Mouse (Mus musculus) urinary bladder, postnatal 36 days (tissue): ENCODE data around the gene Dtnb.
A peak's percentile ranks its signal among the peaks of the same experiment; 100 is the strongest.

ENCODE experiments used
- DNase-seq, 2 experiments: peaks; one replicate each; pipeline ENCODE4 v3.0.0; 2022; ENCODE audit warnings: low spot score in 2 of 2, mixed read lengths in 1 of 2

Gene Dtnb

DNA sequence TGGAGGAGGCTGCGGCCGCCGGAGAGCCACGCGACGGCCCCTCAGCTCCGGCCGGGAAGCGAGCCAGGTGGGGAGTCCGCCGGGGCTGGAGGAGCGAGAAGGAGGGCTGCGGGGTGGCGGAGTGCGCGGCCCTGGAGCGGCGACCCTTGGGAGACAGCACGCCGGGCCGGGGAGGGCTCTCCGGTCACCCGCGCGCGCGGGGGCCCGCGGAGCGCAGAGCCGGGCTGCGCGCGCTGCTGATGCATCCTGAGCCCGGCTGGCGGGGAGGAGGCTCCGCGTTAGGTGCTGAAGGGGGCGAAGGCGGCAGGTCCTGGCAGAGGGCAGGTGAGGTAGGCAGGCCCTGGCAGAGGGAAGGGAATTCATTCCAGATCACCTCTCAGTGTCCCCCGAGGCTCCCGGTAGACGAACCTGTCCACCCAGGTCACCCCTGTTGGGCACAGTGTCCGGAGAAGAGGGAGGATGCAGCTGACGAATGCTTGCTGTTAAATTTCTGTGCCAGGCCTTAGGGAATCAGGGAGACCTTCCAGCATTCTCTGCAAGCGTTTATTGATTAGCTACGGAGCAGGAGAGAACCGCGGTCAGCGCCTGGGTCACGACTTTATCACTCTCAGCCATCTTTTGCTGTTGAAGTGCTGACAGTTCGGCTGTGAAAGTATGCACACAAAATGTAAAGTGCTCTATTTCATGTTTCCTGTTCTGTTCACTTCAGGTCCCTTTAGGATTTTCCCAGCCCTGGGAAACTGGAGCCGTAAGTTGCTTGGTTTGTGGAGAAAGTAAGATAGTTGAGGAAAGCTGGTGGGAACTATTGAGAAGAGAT, 608 bp downstream of the Dtnb start:
- DNase-seq: peak; percentile 40 to 48

- no peak for DNase-seq
Observed at GRCm38 (mm10) chr12:3573410-3573809, 1.2 kb downstream of the Dtnb start.

DNA sequence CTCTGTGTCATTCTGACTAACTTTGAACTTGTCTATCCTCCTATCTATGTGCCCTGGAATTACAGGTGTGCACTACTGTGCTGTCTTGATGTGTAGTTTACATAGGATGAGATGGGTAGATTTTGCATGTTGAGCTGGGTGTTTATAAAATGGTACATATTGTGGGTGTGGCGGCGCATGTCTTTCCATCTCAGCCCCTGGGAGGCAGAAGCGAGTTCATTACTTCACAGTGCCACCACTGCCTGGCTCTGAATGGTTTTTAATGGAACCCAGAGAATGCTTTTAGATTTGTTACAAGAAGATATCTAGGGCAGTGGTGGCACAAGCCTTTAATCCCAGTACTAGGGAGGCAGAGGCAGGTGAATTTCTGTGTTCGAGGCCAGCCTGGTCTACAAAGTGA, 2.5 kb downstream of the Dtnb start:
- DNase-seq: no peak

DNA sequence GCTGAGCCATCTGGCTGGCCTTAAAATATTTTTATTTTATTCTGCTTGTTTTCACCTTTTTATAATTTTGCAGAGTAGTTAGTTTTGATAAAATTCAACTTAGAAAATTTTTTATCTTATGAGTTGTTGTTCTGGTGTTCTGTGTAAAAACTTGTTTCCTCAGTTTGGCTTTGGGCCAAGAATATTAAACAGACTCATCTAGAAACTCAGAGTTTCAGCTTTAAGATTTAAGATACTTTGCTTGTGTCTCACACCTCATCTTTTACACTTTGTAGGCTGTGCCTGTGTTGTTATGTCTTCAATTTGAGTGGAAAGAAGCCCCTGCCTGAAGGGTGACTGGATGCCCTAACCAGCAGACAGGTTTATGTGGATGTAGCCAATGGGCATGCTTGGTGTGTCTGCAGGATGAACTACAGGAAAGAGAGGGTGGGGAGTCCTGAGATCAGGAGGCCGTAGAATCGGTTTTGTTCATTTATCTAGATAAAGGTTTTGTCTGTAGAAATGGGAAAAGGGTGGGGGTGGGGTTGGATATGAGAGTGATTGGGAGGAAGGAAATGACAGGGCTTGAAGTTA, 7.9 kb downstream of the Dtnb start:
- DNase-seq: no peak

DNA sequence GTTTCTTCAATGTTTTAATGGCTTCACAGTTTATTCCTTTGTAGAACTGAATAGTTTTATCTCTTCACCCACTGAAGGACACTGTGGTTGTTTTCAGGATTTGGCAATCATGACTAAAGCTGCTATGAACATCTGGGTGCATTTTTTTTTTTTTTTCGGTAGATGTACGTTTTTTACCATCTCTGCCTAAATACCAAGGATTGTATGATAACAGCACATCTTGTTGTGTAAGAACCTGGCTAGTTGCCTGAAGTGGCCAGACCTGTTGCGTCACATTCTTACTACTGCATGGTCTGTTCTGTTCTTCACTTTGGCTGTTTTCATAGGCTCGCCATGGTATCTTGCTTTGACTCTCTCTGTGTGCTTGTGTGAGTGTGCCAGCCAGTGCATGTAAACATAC, 10.4 kb downstream of the Dtnb start:
- DNase-seq: peak in 1 of 2 experiments; percentile 59

DNA sequence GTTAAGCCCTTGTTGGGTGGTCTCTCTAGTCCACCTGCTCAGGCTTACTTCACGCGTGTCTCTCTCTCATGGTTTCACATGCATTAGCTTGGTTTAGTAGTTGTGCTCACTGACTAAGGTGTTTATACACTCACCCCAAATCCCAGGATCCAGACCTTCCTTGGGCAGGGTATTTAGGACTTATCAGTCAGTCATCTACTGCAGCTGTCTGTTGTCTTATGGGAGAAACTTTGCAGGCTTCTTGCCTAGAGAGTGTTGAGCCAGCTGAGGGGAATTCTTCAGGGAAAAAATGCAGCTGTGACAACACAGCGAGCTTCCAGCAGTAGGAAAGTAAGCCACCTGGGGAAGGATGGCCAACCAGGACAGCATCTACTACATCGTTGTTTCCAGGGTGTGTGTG, 13.3 kb downstream of the Dtnb start:
- DNase-seq: no peak

GRCm38 (mm10) chr12:3587010-3587409, 14.8 kb downstream of the Dtnb start:
- DNase-seq: no peak

- DNase-seq: no peak
Observed at GRCm38 (mm10) chr12:3590039-3590438, 17.9 kb downstream of the Dtnb start.

- no peak for DNase-seq
Observed at GRCm38 (mm10) chr12:3591595-3591994, 19.4 kb downstream of the Dtnb start.

DNA sequence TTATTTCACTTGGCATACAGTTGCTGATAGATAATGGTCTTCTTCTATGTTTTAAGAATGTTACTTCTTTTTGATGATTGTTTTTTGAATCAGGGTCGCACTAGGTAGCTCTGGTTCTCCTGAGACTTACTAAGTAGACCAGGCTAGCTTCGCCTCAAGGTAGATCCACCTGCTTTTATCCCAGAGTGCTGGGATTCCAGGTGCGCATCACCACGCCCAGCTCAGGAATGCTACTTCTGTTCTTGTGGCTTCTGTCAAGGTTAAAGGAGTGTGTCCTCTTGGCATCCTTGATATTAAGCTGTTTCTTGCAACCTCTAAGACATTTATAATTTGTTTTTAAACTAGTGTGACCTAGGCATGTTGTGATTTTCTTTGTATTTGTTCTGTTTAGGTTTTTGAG, 30.6 kb downstream of the Dtnb start:
- DNase-seq: no peak

- DNase-seq: no peak
Observed at GRCm38 (mm10) chr12:3606202-3606601, 34.0 kb downstream of the Dtnb start.

GRCm38 (mm10) chr12:3609747-3610146, 37.6 kb downstream of the Dtnb start:
- DNase-seq: no peak

DNA sequence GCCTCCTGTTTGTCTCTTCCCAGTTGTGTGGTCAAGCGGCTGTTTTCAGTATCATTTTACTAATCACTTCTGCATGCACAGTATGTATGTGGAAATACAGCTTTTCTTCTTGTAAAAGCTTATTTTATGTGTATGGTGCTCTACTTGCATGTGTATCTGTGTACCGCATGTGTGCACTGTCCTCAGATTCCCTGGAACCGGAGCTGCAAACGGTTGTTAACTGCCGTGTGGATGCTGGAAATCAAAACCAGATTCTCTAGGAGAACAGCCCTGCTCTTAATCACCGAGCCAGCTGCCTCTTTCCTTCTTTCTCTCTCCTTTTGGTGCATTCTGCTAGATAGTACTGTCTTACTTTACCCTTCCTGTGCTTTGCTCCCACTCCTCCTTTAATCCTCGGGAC, 39.7 kb downstream of the Dtnb start:
- no peak for DNase-seq

- DNase-seq: no peak
Observed at GRCm38 (mm10) chr12:3615041-3615440, 42.9 kb downstream of the Dtnb start.

DNA sequence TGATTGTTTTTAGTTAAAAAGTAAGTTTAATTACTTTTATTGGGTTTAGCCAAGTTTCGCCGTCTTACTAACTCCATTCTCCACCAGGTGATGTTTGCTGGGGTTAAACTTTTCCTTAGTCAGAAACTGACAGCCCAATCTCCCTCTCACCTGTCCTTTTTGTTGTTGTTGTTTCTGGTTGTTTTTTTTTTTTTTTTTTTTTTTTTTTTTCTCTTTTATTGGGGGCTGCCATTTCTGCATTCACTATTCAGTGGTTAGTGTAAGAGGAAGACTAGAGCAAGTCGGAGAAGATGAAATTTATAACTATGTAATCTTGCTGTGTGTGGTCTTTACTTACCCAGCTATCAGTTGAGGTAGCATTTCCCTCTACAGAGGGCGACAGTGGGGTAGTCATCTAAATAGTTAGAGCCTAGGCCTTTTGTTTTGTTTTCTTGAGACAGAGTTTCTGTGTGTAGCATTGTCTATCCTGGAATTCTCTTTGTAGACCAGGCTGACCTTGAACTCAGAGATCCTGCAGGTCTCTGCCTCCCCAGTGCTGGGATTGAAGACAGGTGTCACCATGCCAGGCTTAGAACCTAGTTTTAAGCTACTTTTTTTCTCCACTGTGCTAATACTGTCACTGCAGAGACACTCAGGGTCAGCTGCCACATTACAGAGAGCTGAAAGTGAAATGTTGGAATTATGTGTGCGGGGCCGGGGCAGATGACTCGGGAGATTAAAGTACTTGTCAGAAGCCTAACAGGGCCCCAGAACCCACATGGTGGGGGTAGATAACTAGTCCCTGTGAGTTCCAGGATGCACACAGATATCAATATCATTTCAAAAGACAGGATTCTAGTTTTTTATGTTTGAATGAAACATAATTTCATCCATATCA, 46.2 kb downstream of the Dtnb start:
- no peak for DNase-seq

GRCm38 (mm10) chr12:3619021-3619367, 46.8 kb downstream of the Dtnb start:
- DNase-seq: no peak

DNA sequence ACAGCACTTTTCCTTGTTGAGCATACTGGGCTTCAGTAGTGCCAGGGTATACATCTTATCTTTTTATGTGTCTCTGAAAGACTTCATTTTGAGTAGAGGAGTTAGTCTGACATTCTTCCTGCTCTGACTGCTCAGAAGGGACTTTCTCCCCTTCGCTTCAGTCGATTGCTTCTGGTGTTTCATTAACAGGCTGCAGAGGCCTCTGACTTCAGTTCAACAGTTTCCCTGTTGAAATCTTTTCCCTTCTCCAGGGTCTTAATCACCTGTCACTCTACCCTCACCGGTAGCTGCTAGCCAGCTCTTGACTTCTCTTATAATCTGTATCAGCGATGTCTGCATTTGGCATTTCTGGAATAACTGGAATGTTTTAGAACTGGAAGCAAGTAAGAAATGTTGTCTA, 54.7 kb downstream of the Dtnb start:
- DNase-seq: no peak

GRCm38 (mm10) chr12:3641931-3642330, 69.8 kb downstream of the Dtnb start:
- DNase-seq: no peak

DNA sequence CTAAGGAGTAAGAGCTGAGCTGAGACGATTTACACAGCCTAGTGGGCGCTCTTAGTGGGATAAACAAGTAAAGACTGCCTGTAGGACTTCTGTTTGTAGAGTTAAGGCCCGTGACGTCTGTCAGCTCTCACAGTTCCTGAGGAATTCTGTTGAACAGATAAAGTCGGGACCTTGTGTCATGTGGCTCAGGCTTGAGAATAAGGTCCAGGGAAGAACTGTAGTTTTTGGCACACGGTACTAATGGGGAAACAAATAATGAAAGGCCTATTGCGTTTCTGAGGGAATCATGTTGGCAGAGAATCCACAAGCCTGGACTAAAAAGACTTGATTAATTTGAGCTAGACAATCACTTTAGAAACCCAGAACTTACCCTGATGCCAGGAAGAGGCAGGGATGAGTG, 84.6 kb downstream of the Dtnb start:
- no peak for DNase-seq

- DNase-seq: no peak
Observed at GRCm38 (mm10) chr12:3657234-3657633, 85.1 kb downstream of the Dtnb start.

DNA sequence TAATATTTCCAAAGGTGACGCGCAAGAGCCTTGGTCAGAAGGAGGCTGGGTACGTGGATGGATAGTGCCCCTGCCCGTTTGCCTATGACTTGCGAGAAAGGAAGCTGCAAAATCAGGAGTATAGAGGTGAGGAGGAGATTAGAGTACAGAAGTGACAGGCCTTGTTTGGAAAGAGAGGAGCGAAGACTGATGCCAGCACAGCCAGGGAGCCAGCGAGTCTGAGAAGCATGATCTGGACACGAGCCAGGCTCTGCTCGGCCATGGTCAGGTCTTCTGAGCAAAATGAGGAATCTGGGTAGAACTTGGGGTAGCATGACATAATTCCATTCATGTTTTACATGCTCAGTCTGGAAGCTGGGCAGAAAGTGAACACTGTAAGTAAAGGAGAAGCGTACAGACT, 85.6 kb downstream of the Dtnb start:
- no peak for DNase-seq

DNA sequence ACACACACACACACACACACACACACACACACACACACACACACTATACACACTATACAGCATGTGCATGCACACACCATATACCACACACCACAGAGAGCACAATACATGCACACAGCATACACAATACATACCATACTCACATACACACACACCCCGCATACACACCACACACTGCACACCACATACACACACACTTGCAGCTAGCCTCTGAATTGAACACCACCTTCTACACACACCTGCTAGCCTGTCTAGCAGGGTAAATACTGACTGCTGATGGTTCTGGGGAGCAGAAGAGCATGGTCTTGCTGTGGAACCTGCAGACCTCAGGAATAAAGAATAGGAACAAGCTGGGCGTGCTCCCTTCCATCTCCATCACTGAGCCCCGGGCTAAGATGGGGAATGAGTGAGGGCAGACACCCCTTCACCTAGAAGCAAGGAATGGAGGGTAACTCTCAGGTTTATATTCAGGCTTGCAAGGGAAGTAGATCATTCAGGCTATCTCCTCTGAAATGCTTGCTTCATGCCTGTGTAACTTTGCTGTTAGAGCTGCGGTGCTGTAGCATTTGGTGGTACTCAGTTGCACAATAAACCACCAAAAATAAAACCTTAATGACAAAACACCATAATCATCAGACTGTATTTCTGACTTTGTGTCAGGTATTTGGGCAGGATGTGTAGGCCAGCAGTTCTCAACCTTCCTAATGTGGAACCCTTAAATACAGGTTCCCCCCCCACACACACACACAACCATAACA, 87.6 kb downstream of the Dtnb start:
- no peak for DNase-seq
